Comparison of ENCODE assay signal across 30 mouse cellular contexts in genomic region chr5:107176796-107177195, GRCm38 (mm10).
A peak's percentile ranks its signal among the peaks of the same experiment; 100 is the strongest.
DNase-seq lines count a peak whose midpoint lies in the region; ATAC-seq and TF ChIP-seq lines count a peak whose summit lies in the region.
"Had no signal": no experiment of that assay in that cellular context is flagged by ENCODE, and none has a peak within 500 bp of the region (broad histone marks: within the 10 kb centered on the region; RNA-seq: fewer than 3 reads in every experiment).

No protein-coding gene starts in this region.

- H3K9ac ChIP-seq in limb, embryonic 14.5 days (ENCODE audit: low read depth, low read length, severe bottlenecking), result no peak overlapping the region
- H3K9ac ChIP-seq: forebrain, embryonic 13.5 days; heart, embryonic 15.5 days; hindbrain, embryonic 14.5 days; limb, embryonic 13.5 days; liver, embryonic 13.5 days; neural tube, embryonic 13.5 days had no signal

- peaks cover 23% of the 10 kb centered on the region for H3K4me1 ChIP-seq in limb, embryonic 14.5 days (ENCODE audit: control insufficient read depth, insufficient read depth, low read length)
- H3K4me1 ChIP-seq in limb, embryonic 10.5 days, result peaks cover 14% of the 10 kb centered on the region; the same call in 1 of the 2 replicates

- TF ChIP-seq POLR2A in limb, embryonic 14.5 days (IDR thresholded peaks at IDR 0.05; ENCODE audit: borderline replicate concordance, extremely low read depth, insufficient read depth, insufficient read length), result no peak
- no peak for TF ChIP-seq POLR2A in brain, embryonic 14.5 days (IDR thresholded peaks at IDR 0.05; ENCODE audit: borderline replicate concordance, extremely low read depth, insufficient read depth, insufficient read length, poor library complexity, severe bottlenecking)

- TF ChIP-seq CTCF in gastrocnemius, adult 2 months (IDR thresholded peaks at IDR 0.05), result no peak
- TF ChIP-seq CTCF in brain, embryonic 14.5 days (IDR thresholded peaks at IDR 0.05; ENCODE audit: borderline replicate concordance, extremely low read depth, insufficient read depth, insufficient read length), result no peak

- H3K4me2 ChIP-seq in limb, embryonic 14.5 days (replicated peaks; ENCODE audit: low read depth, low read length, severe bottlenecking), result no peak overlapping the region
- H3K4me2 ChIP-seq: forebrain, embryonic 13.5 days; heart, embryonic 15.5 days; hindbrain, embryonic 14.5 days; limb, embryonic 13.5 days; liver, embryonic 13.5 days; neural tube, embryonic 13.5 days had no signal

- ATAC-seq in limb, embryonic 14.5 days (ENCODE audit: low FRiP score, low read depth), result no peak
- ATAC-seq: forebrain, embryonic 13.5 days; midbrain, embryonic 16.5 days; Patski had no signal

- DNase-seq in gastrocnemius, adult 2 months, result no peak
- no peak for DNase-seq in gastrocnemius, adult 18-20 months (ENCODE audit: low spot score)
- DNase-seq in limb, embryonic 14.5 days (ENCODE audit: low spot score), result peak; percentile 20
- DNase-seq in limb, embryonic 10.5 days (ENCODE audit: low spot score), result no peak
- peak; percentile 35 for DNase-seq in brain, embryonic 14.5 days (ENCODE audit: low read depth)
- peak; percentile 54 for DNase-seq in lung, postnatal 10 days
- no peak for DNase-seq in right cerebral cortex, postnatal 14 days
- DNase-seq: adrenal gland, postnatal 10 days; B cell, adult 2 months; cerebellum, adult 11-12 months; cerebellum, postnatal 10 days; gastrocnemius, postnatal 10 days; heart, postnatal 36 days; kidney, adult 9 months; kidney, postnatal 14 days; layer of hippocampus, postnatal 36 days; liver, embryonic 13.5 days; retina, postnatal 1 day had no signal

- no peak overlapping the region for H3K4me3 ChIP-seq in gastrocnemius, adult 2 months
- no peak overlapping the region for H3K4me3 ChIP-seq in limb, embryonic 14.5 days (replicated peaks; ENCODE audit: low read length)
- H3K4me3 ChIP-seq in limb, embryonic 10.5 days, result no peak overlapping the region
- H3K4me3 ChIP-seq: erythroblast, embryonic 14.5 days; forebrain, embryonic 13.5 days; heart, embryonic 15.5 days; limb, embryonic 13.5 days; liver, embryonic 13.5 days; myocyte; neural tube, embryonic 13.5 days had no signal

- WGBS in limb, embryonic 14.5 days, result 42% methylated on average over 4 of the region's 4 CpGs
- WGBS in limb, embryonic 10.5 days, result 43% methylated on average over 4 of the region's 4 CpGs

- H3K36me3 ChIP-seq in limb, embryonic 14.5 days (ENCODE audit: control insufficient read depth, insufficient read depth, low read length), result no peaks in the 10 kb centered on the region
- no peaks in the 10 kb centered on the region for H3K36me3 ChIP-seq in limb, embryonic 10.5 days
- H3K36me3 ChIP-seq: G1E; heart, embryonic 15.5 days; limb, embryonic 13.5 days; liver, embryonic 13.5 days; neural tube, embryonic 13.5 days had no signal

- H3K27ac ChIP-seq in gastrocnemius, adult 2 months, result peak overlapping the region; percentile 67
- H3K27ac ChIP-seq in limb, embryonic 14.5 days (replicated peaks; ENCODE audit: low read depth, low read length), result no peak overlapping the region
- no peak overlapping the region for H3K27ac ChIP-seq in limb, embryonic 10.5 days
- H3K27ac ChIP-seq: forebrain, embryonic 13.5 days; heart, embryonic 15.5 days; hindbrain, embryonic 14.5 days; limb, embryonic 13.5 days; liver, embryonic 13.5 days; macrophage; neural tube, embryonic 13.5 days had no signal

- intact Hi-C loops in gastrocnemius, adult 2 months (cut with DNase I), result no loop called here

- no peaks in the 10 kb centered on the region for H3K27me3 ChIP-seq in limb, embryonic 14.5 days (ENCODE audit: control insufficient read depth, insufficient read depth, low read length)
- H3K27me3 ChIP-seq in limb, embryonic 10.5 days (ENCODE audit: low read depth, poor library complexity, severe bottlenecking), result no peaks in the 10 kb centered on the region
- H3K27me3 ChIP-seq: CH12.LX; heart, embryonic 15.5 days; limb, embryonic 13.5 days; liver, embryonic 13.5 days; neural tube, embryonic 13.5 days; Patski had no signal

- no peaks in the 10 kb centered on the region for H3K9me3 ChIP-seq in limb, embryonic 14.5 days (ENCODE audit: control insufficient read depth, low read length)
- no peaks in the 10 kb centered on the region for H3K9me3 ChIP-seq in limb, embryonic 10.5 days (replicated peaks)
- H3K9me3 ChIP-seq: forebrain, embryonic 13.5 days; G1E; heart, embryonic 15.5 days; limb, embryonic 13.5 days; liver, embryonic 13.5 days; neural tube, embryonic 13.5 days had no signal

Comparison
In these comparisons a context has a peak if more than half of its experiments do, and no peak if none do; other contexts are left out.
1. DNase-seq: peak in limb, embryonic 14.5 days (single experiment), brain, embryonic 14.5 days (single experiment) and lung, postnatal 10 days (single experiment); none in gastrocnemius, adult 2 months (single experiment), gastrocnemius, adult 18-20 months (single experiment), limb, embryonic 10.5 days (single experiment) and right cerebral cortex, postnatal 14 days (single experiment).